Mouse (Mus musculus): Measurements from ENCODE around the gene Pde6g.
A peak's percentile ranks its signal among the peaks of the same experiment; 100 is the strongest.

- no peak for TF ChIP-seq EP300 (IDR thresholded peaks at IDR 0.05; ENCODE audit: low read depth in 1 of 2, low read length in 2 of 2)
- TF ChIP-seq CTCF (IDR thresholded peaks at IDR 0.05 in 2 of 3, conservative IDR thresholded peaks at IDR 0.05 in 1 of 3; ENCODE audit: control insufficient read depth in 1 of 3, insufficient read depth in 1 of 3, low read depth in 2 of 3, low read length in 3 of 3, poor library complexity in 1 of 3, severe bottlenecking in 1 of 3), result peak; percentile 56 to 76 (median 65)
- no peak for TF ChIP-seq MEF2A (IDR thresholded peaks at IDR 0.05; ENCODE audit: extremely low read depth, insufficient replicate concordance, low read depth, low read length, poor library complexity, severe bottlenecking)
- no peak for TF ChIP-seq GATA1 (IDR thresholded peaks at IDR 0.05; ENCODE audit: low read depth, low read length)
Observed at GRCm38 (mm10) chr11:120458847-120459597, 5.7 kb upstream of the Pde6g start.

All from MEL (cell line).